Mouse (Mus musculus) common myeloid progenitor, adult 5-6 weeks (primary cell): ENCODE measurements around the gene Cep295. TPM values are rescaled to one million over a fixed set of nuclear protein-coding genes. Genes with fewer than 3 reads are reported as not detected.
A peak's percentile ranks its signal among the peaks of the same experiment; 100 is the strongest.
"Not testable (repeated sequence)": the region's sequence is repeated elsewhere in the genome, so short reads cannot be mapped to it uniquely, and the experiment has no call there.

Source experiments
- ATAC-seq: replicated peaks from 2 replicates; pipeline ENCODE4 v1.8.0; 2016; ENCODE audit warnings: low read depth, mild to moderate bottlenecking, moderate TSS enrichment, inconsistent platforms; ENCODE audit not compliant: poor library complexity, severe bottlenecking
- total RNA-seq: library from RNA; stranded (forward); fragments of 200-1000, 187-1606 nt; gene quantifications from 2 replicates; pipeline ENCODE4 v1.2.3, GENCODE M21; 2017

Gene Cep295
- total RNA-seq: 69.3 and 81.1 TPM in 2 replicates

DNA sequence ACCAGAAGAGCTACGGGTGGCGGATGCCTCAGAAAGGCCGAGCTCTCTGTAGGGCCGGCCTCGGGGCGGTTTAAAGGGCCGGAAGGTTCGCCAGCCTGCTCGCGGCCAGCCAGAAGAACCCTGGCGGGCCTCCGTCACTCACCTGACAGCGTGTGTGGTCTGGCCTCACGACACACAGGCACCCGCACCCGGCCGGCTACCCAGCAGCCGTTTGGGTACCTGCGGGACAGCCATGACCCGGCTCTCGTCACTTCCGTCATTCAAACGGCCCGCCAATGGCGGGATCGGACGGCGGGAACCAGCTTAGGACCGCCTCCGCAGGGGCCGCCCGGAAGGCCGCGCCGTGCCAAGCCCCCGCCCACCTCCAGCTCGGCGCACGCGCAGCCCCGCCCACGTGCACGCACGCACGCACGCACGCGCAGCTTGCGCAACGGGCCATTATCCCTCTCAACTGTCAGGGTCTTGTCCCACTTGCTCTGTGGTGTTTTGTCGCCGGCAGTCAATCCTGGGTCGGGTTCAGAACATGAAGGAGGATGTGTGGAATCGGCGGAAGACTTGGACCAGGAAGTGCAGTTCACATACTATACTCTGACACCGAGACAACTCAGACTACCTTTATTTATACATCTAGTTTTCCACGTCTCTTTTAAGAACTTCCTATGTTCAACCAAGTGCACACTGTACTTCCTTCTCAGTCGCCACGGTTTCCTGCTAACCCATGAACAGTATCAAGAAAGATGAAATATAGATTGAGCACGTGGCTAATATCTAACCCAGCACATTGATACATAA is at the start of gene Cep295:
Cep295 (minus strand) TSS at position 305 of the 792 bp plus-strand sequence.
- ATAC-seq: peak; percentile 93

DNA sequence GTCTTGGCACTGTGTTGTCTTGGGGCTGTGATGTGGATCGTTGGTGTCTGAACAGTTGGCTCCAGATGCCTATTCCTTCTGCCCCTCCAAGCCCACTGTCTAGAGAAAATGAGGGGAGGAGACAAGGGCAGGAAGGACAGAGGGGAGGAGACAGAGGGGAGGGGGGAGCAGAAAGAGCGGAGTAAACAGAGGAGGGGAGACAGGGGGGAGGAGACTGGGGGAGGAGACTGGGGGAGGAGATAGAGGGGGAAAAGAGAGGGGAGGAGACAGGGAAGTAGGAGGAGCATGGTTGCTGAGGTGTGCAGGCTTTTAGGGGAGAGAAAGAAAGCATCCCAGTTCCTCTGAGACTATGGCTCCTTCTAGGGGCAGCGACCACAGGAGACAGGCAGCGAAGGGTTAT is 40.0 kb upstream of the Cep295 start:
- ATAC-seq: no peak

DNA sequence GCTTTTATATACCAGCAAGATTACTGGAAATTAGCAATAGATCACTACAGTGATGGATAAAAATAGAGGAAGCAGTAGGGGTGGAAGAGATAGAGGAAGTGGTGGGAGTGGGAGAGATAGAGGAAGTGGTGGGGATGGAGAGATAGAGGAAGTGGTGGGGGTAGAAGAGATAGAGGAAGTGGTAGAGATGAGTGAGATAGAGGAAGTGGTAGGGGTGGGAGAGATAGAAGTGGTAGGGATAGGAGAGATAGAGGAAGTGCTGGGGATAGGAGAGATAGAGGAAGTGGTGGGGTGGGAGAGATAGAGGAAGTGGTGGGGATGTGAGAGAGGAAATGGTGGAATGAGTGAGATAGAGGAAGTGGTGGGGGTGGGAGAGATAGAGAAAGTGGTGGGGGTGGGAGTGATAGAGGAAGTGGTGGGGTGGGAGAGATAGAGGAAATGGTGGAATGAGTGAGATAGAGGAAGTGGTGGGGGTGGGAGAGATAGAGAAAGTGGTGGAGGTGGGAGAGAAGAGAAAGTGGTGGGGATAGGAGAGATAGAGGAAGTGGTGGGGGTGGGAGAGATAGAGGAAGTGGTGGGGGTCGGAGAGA is 37.9 kb upstream of the Cep295 start:
- ATAC-seq: peak; percentile 97

DNA sequence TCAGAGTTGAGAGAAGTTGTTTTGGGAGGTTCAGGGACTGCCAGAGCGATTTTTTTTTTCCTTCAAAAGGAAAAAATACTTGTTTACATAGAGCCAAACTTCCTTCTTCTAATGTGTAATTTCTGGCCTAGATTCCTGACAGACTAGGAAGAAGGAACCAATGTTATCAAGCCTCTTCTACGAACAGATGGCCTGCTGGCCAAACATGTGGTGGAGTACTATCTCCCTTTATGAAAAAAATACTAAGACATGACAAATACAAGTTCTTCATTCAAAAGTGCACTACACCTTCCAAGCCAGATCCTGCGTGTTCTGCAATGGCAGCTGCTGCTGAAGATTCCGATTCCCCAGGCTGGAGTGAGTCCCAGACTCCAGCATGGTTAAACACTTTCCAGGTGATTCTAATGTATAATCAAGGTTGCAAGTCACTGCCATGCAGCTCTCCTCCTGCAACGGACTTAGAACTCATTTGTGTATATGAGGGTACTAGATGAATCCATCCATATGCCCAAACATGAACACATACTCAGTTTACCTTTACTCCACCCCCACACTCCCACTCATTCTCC is 29.6 kb upstream of the Cep295 start:
- ATAC-seq: no peak

DNA sequence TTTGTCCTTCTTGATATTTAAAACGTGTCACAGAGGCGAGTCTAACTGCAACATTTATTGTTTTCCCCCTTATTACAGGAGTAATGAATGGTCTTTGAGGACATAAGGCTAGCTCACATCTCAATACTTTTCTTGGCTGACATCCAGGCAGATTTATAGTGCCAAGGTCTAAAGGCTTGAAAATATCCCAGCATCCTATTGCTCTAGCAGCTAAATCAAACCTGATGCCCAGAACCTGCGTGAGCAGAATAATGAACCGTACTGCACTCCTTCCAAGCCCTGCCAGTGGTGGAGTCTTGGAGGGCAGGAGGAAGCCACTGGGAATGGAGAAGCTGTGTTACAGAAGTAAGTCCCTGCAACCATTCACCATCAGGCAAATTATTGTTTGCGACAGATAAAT is 26.7 kb upstream of the Cep295 start:
- ATAC-seq: no peak

DNA sequence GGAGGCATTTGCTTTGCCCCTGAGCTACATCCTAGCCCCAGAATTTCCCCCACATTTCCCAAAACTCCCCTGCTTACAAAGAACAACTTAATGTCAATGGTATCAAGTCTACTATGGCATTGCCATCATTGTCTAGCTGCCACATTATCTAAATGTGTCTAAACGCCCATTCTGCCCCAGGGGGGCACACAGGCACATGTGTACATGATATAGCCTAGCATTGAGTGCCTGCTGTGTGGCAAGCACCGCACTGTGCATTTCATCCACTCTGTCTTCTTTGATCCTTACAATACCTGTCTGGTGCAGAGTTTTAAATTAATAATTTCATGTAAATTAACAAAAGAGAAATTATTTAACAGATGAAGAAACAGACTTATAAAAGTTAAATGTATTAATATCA is 8.7 kb upstream of the Cep295 start:
- ATAC-seq: no peak

DNA sequence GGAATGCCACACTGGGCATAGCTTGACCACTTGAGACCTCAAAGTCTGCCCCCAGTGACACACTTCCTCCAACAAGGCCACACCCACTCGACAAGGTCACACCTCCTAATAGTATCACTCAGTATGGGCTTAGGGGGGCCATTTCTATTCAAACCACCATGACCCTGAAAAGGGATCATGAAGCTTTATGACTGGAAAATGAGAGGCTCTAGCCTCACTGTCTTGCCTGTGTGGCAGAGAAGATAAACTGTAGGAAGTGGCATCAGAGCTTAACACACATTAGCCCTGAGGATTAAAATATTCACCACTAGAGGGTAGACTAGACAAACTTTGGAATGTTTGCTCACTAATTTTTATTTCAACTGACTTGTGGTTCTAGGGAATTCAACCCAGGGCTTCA is 8.3 kb upstream of the Cep295 start:
- ATAC-seq: peak; percentile 74

- no peak for ATAC-seq
These were observed 7.3 kb upstream of the Cep295 start for GRCm38 (mm10) chr9:15364843-15365242.

GRCm38 (mm10) chr9:15356916-15357483 is 588 bp downstream of the Cep295 start:
- no peak for ATAC-seq

DNA sequence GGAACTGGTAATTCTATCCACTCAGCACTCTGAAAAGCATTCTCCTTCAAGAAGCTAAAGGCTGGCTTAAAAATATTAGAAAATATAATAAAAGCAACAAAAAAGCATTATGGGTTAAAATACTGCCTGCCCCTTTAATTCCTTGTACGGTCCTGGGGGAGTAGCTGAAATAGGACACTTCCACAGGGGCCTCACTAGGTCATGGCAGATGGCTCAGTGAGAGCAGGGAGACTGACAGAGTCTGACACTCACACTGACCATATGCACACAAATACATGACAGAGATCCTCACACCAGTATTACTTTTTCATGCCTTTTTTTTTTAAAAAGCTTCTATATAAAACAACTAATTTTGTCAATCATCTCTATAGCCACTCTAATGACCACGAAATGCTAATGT is 7.7 kb downstream of the Cep295 start:
- no peak for ATAC-seq

GRCm38 (mm10) chr9:15337776-15338175 is 19.8 kb downstream of the Cep295 start:
- ATAC-seq: no peak

DNA sequence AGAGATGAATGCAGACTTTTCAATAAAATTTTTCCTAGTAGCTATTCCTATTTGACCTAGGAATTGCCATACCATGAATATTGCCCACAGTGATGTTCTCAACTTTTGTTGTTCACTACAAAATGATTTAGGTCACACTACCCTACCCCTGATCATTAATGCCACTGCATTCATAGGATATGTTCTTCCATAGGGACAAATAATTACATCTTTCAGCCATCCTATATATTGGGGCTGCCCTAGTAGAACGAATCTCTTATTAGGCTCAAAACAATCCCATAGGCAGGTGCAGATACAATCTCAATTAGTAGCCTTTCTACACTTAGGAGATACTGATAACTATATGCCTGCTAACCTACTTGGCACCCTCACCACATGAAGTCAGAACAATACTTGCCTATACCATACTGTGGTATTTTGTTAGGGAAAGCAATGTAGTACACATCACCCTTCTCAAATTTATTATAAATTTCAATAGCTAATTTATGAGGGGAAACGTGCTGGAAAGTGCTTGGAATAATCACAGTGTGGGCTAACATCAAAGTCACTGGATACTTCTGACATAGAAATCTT is 39.3 kb downstream of the Cep295 start:
- 0 out of 2 replicates have a peak, but pooled peaks have one; percentile 22 for ATAC-seq

DNA sequence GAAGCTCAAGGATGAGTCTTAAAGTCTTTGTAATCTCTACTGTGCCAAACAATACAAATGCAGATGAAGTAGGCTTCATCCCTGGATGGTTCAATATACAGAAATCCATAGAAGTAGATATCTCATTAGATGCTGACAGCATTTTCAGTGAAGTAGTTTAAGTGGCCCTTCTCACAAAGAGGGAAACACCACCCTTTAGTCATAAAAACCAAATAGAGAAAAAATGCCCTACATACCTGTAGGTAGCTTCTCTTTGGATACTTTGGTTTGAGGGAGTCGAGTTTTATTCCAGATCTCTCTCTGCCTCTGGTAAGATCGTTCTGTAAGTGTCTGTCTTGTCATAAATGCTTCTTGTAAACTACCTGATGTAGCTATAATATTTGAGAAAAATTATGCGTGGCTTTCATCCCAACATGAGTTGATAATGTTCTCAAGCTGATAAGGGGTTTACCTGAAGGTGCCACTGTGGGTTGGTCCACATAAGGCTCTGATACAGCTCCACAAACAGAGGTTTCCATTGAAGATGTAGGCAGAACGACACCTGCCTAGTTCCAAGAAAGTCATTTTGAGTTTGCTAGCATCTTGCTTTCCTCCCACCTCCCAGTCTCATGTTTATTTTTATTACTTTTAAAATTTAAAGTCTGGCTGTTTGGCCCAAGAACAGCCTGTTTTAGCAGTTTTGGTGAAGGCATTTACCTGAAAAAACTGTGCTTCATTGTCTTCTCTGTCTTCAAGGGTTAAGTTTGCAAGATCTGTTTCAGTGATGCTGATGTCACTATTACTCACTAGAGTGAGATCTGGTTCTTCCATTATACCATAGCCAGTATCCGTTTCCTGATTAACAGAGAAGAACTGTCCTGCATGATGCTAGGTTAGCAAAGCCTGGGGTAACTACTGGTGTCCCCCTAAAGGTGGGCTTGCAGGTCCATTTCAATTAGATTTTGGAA is 40.1 kb downstream of the Cep295 start:
- no peak for ATAC-seq

GRCm38 (mm10) chr9:15316296-15316695 is 41.3 kb downstream of the Cep295 start:
- ATAC-seq: not testable (repeated sequence)

GRCm38 (mm10) chr9:15314619-15315018 is 43.0 kb downstream of the Cep295 start:
- no peak for ATAC-seq

DNA sequence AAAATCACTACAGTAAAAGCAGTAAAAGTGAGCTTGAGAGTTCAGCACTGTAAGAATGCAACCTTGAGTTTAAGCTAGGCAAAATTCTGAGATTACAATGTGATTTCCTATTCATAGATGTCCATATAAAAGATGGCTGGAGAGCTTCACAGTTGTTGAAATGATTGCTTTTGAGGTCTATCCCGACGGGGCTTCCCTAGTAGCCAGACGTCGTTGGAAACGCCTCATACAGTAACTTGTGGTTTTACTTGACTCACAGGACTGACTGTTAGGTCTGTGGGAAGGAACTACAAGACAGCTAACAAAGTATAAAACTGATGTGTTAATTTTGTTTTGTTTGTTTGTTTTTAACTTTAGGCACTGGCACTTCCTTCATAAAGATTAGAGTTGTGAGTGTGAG is 44.0 kb downstream of the Cep295 start:
- ATAC-seq: no peak

GRCm38 (mm10) chr9:15312054-15312735 is 45.4 kb downstream of the Cep295 start:
- peak; percentile 41; the same call in 1 of the 2 replicates for ATAC-seq

- no peak for ATAC-seq
These were observed 47.4 kb downstream of the Cep295 start for GRCm38 (mm10) chr9:15310179-15310578.

- no peak for ATAC-seq
These were observed 48.2 kb downstream of the Cep295 start for GRCm38 (mm10) chr9:15309425-15309824.
